9 mouse cellular contexts compared by ENCODE assay signal in genomic region chr17:86965121-86965520, GRCm38 (mm10). TPM values are rescaled to one million over a fixed set of nuclear protein-coding genes. Genes with fewer than 3 reads are reported as not detected.
DNase-seq lines count a peak whose midpoint lies in the region; ATAC-seq and TF ChIP-seq lines count a peak whose summit lies in the region.
"Had no signal": no experiment of that assay in that cellular context is flagged by ENCODE, and none has a peak within 500 bp of the region (broad histone marks: within the 10 kb centered on the region; RNA-seq: fewer than 3 reads in every experiment).

No protein-coding gene starts in this region.

- no peak for TF ChIP-seq RAD21 in CH12.LX (IDR thresholded peaks at IDR 0.05; ENCODE audit: low read depth, low read length)

- peak overlapping the region; percentile 44; the same call in 1 of the 2 replicates for H3K27ac ChIP-seq in CH12.LX (ENCODE audit: insufficient read depth, low read depth)
- 0 out of 2 replicates have a peak overlapping the region, but pooled peaks have one; percentile 45 for H3K27ac ChIP-seq in forebrain, postnatal 0 days (ENCODE audit: low read depth, low read length)
- no peak overlapping the region for H3K27ac ChIP-seq in liver, embryonic 13.5 days

- dilution Hi-C loops in CH12.LX (cut with MboI; ENCODE audit: extremely low pct_ligation_motif_present, extremely low pct_unique_long_range_greater_than_20kb, low sequenced_read_pairs) = no loop called here

- no peaks in the 10 kb centered on the region for H3K9me3 ChIP-seq in CH12.LX (replicated peaks; ENCODE audit: low read length)
- H3K9me3 ChIP-seq in forebrain, postnatal 0 days (ENCODE audit: low read length) = no peaks in the 10 kb centered on the region
- H3K9me3 ChIP-seq in liver, embryonic 13.5 days (replicated peaks) = no peaks in the 10 kb centered on the region

- H3K4me1 ChIP-seq in CH12.LX (ENCODE audit: control insufficient read depth in 1 of 2, insufficient read depth in 2 of 2) = peaks cover 43 to 77% of the 10 kb centered on the region in 2 experiments
- H3K4me1 ChIP-seq in forebrain, postnatal 0 days (ENCODE audit: insufficient read depth) = peaks cover 5% of the 10 kb centered on the region; the same call in 1 of the 2 replicates
- H3K4me1 ChIP-seq in liver, embryonic 13.5 days (replicated peaks) = peaks cover 23% of the 10 kb centered on the region

- H3K79me2 ChIP-seq in CH12.LX (replicated peaks; ENCODE audit: control insufficient read depth, extremely low read depth, insufficient read depth, poor library complexity, severe bottlenecking) = peaks cover 17% of the 10 kb centered on the region

- 72% methylated on average over 8 of the region's 8 CpGs for WGBS in forebrain, postnatal 0 days
- 80% methylated on average over 8 of the region's 8 CpGs for WGBS in liver, embryonic 13.5 days (ENCODE audit: insufficient replicate concordance)

- no peak for ATAC-seq in forebrain, postnatal 0 days
- no peak for ATAC-seq in liver, embryonic 13.5 days (ENCODE audit: low read depth)
- ATAC-seq in activated CD4-positive, CD25-positive, alpha-beta regulatory T cell, adult 4 months = no peak

- DNase-seq in heart, adult 11 months = peak; percentile 92
- DNase-seq in heart, postnatal 36 days = no peak
- DNase-seq in CH12.LX (ENCODE audit: extremely low read depth) = no peak
- DNase-seq in forebrain, postnatal 0 days = no peak
- no peak for DNase-seq in liver, embryonic 13.5 days
- DNase-seq in embryo, embryonic 11 days = no peak
- no peak for DNase-seq in thymus, postnatal 36 days

- H3K27me3 ChIP-seq in CH12.LX (replicated peaks) = no peaks in the 10 kb centered on the region
- no peaks in the 10 kb centered on the region for H3K27me3 ChIP-seq in forebrain, postnatal 0 days (ENCODE audit: insufficient read depth, low read length)
- peaks cover 48% of the 10 kb centered on the region for H3K27me3 ChIP-seq in liver, embryonic 13.5 days

- no peak for TF ChIP-seq CTCF in CH12.LX (conservative IDR thresholded peaks at IDR 0.05 in 1 of 2, IDR thresholded peaks at IDR 0.05 in 1 of 2; ENCODE audit: low read depth in 2 of 2, low read length in 2 of 2)
- no peak for TF ChIP-seq CTCF in forebrain, postnatal 0 days (IDR thresholded peaks at IDR 0.05; ENCODE audit: low read depth)

- no peak for TF ChIP-seq POLR2A in CH12.LX (IDR thresholded peaks at IDR 0.05; ENCODE audit: low read depth, low read length)

- peak overlapping the region; percentile 69 for H3K4me2 ChIP-seq in CH12.LX (ENCODE audit: insufficient read depth, low read depth, poor library complexity, severe bottlenecking)
- peak overlapping the region; percentile 88 for H3K4me2 ChIP-seq in forebrain, postnatal 0 days (ENCODE audit: low read depth)
- peak overlapping the region; percentile 82 for H3K4me2 ChIP-seq in liver, embryonic 13.5 days

- peaks cover 10 to 37% of the 10 kb centered on the region in 2 experiments for H3K36me3 ChIP-seq in CH12.LX (replicated peaks in 1 of 2; ENCODE audit: control insufficient read depth in 1 of 2, insufficient read depth in 1 of 2, low read length in 1 of 2)
- no peaks in the 10 kb centered on the region for H3K36me3 ChIP-seq in forebrain, postnatal 0 days (ENCODE audit: insufficient read depth)
- no peaks in the 10 kb centered on the region; the same call in 1 of the 2 replicates for H3K36me3 ChIP-seq in liver, embryonic 13.5 days

- peak overlapping the region; percentile 88 to 91 (median 90) for H3K4me3 ChIP-seq in CH12.LX (replicated peaks in 1 of 3; ENCODE audit: low read depth in 2 of 3, low read length in 2 of 3, poor library complexity in 1 of 3)
- H3K4me3 ChIP-seq in forebrain, postnatal 0 days (ENCODE audit: low read depth, low read length) = peak overlapping the region; percentile 85
- 0 out of 2 replicates have a peak overlapping the region, but pooled peaks have one; percentile 69 for H3K4me3 ChIP-seq in liver, embryonic 13.5 days (replicated peaks)

- intact Hi-C loops in heart, postnatal 36 days (cut with DNase I) = no loop called here

- in situ Hi-C loops in CH12.LX (cut with MboI; ENCODE audit: low pct_ligation_motif_present, low pct_unique_long_range_greater_than_20kb, low sequenced_read_pairs) = no loop called here

- TF ChIP-seq EP300 in CH12.LX (IDR thresholded peaks at IDR 0.05; ENCODE audit: low read length) = no peak

- H3K9ac ChIP-seq in CH12.LX (ENCODE audit: insufficient read depth, low read depth) = peak overlapping the region; percentile 71
- peak overlapping the region; percentile 40 for H3K9ac ChIP-seq in forebrain, postnatal 0 days
- no peak overlapping the region for H3K9ac ChIP-seq in liver, embryonic 13.5 days

TF ChIP-seq in CH12.LX, 34 proteins besides CTCF, POLR2A, EP300 and RAD21:
- no peak for TF ChIP-seq CHD2 (IDR thresholded peaks at IDR 0.05; ENCODE audit: low read length)

RNA-seq across cellular contexts. Expression of gene Rhoq, which starts 2.2 kb away (rescaled TPM):
- total RNA-seq in heart, postnatal 36 days (2021) = 100 to 1,000 TPM; 144 to 146 TPM
- 10.7 and 18.8 TPM in 2 replicates for total RNA-seq in CH12.LX (2012; rRNA removed)
- total RNA-seq in CH12.LX (2014; rRNA removed) = 23.2 and 23.9 TPM in 2 replicates
- 22.5 and 24.4 TPM in 2 replicates for polyA plus RNA-seq in CH12.LX (2012; ENCODE audit: insufficient read length, low read depth)
- 17.9 and 18.2 TPM in 2 replicates for total RNA-seq in forebrain, postnatal 0 days (2014; rRNA removed)
- 2.7 and 4.0 TPM in 2 replicates for polyA plus RNA-seq in forebrain, postnatal 0 days (2015; fragmentation: Nextera tagmentation; extraction: Ambion mirVana)
- 1.4 and 1.6 TPM in 2 replicates for polyA plus RNA-seq in liver, embryonic 13.5 days (2015; fragmentation: Nextera tagmentation; extraction: Ambion mirVana)
- 1 to 10 TPM; 3.3 to 3.8 TPM for polyA plus RNA-seq in activated CD4-positive, CD25-positive, alpha-beta regulatory T cell, adult 4 months (2017; shearing (Covaris generic))

RNA-seq across cellular contexts. Expression of gene Atp6v1e2, which starts 17.4 kb away (rescaled TPM):
- not detected for total RNA-seq in heart, postnatal 36 days (2021)
- total RNA-seq in CH12.LX (2012; rRNA removed) (not detected in 2 replicates), CH12.LX (2014; rRNA removed) (not detected in 2 replicates)
- not detected in 2 replicates for polyA plus RNA-seq in CH12.LX (2012; ENCODE audit: insufficient read length, low read depth)
- total RNA-seq in forebrain, postnatal 0 days (2014; rRNA removed) = not detected in 2 replicates
- polyA plus RNA-seq in forebrain, postnatal 0 days (2015; fragmentation: Nextera tagmentation; extraction: Ambion mirVana) = 0.15 and 0.21 TPM in 2 replicates
- polyA plus RNA-seq in liver, embryonic 13.5 days (2015; fragmentation: Nextera tagmentation; extraction: Ambion mirVana) = not detected in 2 replicates
- not detected for polyA plus RNA-seq in activated CD4-positive, CD25-positive, alpha-beta regulatory T cell, adult 4 months (2017; shearing (Covaris generic))
- total RNA-seq: liver, adult 2 months had no signal
- polyA plus RNA-seq: liver, adult 2 months had no signal

RNA-seq across cellular contexts. Expression of gene Tmem247, which starts 48.0 kb away (rescaled TPM):
- not detected for total RNA-seq in heart, postnatal 36 days (2021)
- total RNA-seq in CH12.LX (2012; rRNA removed) (not detected in 2 replicates), CH12.LX (2014; rRNA removed) (not detected in 2 replicates)
- polyA plus RNA-seq in CH12.LX (2012; ENCODE audit: insufficient read length, low read depth) = not detected in 2 replicates
- not detected in 2 replicates for total RNA-seq in forebrain, postnatal 0 days (2014; rRNA removed)
- polyA plus RNA-seq in forebrain, postnatal 0 days (2015; fragmentation: Nextera tagmentation; extraction: Ambion mirVana) = not detected in 2 replicates
- not detected in 2 replicates for polyA plus RNA-seq in liver, embryonic 13.5 days (2015; fragmentation: Nextera tagmentation; extraction: Ambion mirVana)
- not detected for polyA plus RNA-seq in activated CD4-positive, CD25-positive, alpha-beta regulatory T cell, adult 4 months (2017; shearing (Covaris generic))
- total RNA-seq: liver, adult 2 months had no signal
- polyA plus RNA-seq: liver, adult 2 months had no signal
